Mouse (Mus musculus): ENCODE results near the gene Slc25a10.

GRCm38 (mm10) chr11:120548214-120548613 lies 56.6 kb downstream of the Slc25a10 start:
- TF ChIP-seq POLR2A (IDR thresholded peaks at IDR 0.05; ENCODE audit: insufficient read depth, low read depth, low read length) (no peak), CTCF (IDR thresholded peaks at IDR 0.05; ENCODE audit: insufficient read depth, low read depth, low read length) (no peak)
